ENCODE assay signal across 29 mouse cellular contexts in genomic region chr6:90553682-90554081, GRCm38 (mm10). TPM values are rescaled to one million over a fixed set of nuclear protein-coding genes. Genes with fewer than 3 reads are reported as not detected.
A peak's percentile ranks its signal among the peaks of the same experiment; 100 is the strongest.
DNase-seq lines count a peak whose midpoint lies in the region; ATAC-seq and TF ChIP-seq lines count a peak whose summit lies in the region.
"Had no signal": no experiment of that assay in that cellular context is flagged by ENCODE, and none has a peak within 500 bp of the region (broad histone marks: within the 10 kb centered on the region; RNA-seq: fewer than 3 reads in every experiment).

No protein-coding gene starts in this region.

- no peak for TF ChIP-seq POLR2A in kidney, adult 2 months (IDR thresholded peaks at IDR 0.05; ENCODE audit: low read depth, low read length)

- 89% methylated on average over 5 of the region's 5 CpGs for WGBS in hindbrain, embryonic 13.5 days
- WGBS in hindbrain, embryonic 12.5 days, result 86% methylated on average over 5 of the region's 5 CpGs
- 51% methylated on average over 5 of the region's 5 CpGs for WGBS in kidney, adult 2 months
- 87% methylated on average over 5 of the region's 5 CpGs for WGBS in kidney, embryonic 14.5 days
- 91% methylated on average over 5 of the region's 5 CpGs for WGBS in neural tube, embryonic 14.5 days

- H3K4me3 ChIP-seq in hindbrain, embryonic 13.5 days, result no peak overlapping the region
- no peak overlapping the region for H3K4me3 ChIP-seq in hindbrain, embryonic 12.5 days
- no peak overlapping the region for H3K4me3 ChIP-seq in kidney, adult 2 months (ENCODE audit: insufficient read depth, low read depth, low read length)
- no peak overlapping the region for H3K4me3 ChIP-seq in kidney, embryonic 14.5 days (ENCODE audit: low read length)
- H3K4me3 ChIP-seq in megakaryocyte, embryonic 14.5 days (replicated peaks), result peak overlapping the region; percentile 59
- no peak overlapping the region for H3K4me3 ChIP-seq in neural tube, embryonic 14.5 days (ENCODE audit: low read depth, low read length)
- H3K4me3 ChIP-seq: embryonic facial prominence, embryonic 12.5 days; heart, embryonic 10.5 days; heart, embryonic 15.5 days; limb, embryonic 12.5 days; liver, embryonic 13.5 days; midbrain, embryonic 10.5 days; midbrain, embryonic 15.5 days; myocyte; stomach, embryonic 15.5 days had no signal

- ATAC-seq in hindbrain, embryonic 13.5 days (ENCODE audit: low FRiP score), result no peak
- ATAC-seq in hindbrain, embryonic 12.5 days (ENCODE audit: low FRiP score), result no peak
- no peak for ATAC-seq in kidney, embryonic 14.5 days (ENCODE audit: low FRiP score, low TSS enrichment)
- no peak for ATAC-seq in megakaryocyte, adult 5-6 weeks (ENCODE audit: poor library complexity, severe bottlenecking)
- no peak for ATAC-seq in neural tube, embryonic 14.5 days (ENCODE audit: low read depth)
- ATAC-seq: activated CD4-positive, CD25-positive, alpha-beta regulatory T cell, adult 4 months; forebrain, embryonic 14.5 days; intestine, postnatal 0 days; midbrain, embryonic 15.5 days had no signal

- no peak for TF ChIP-seq CTCF in kidney, adult 2 months (conservative IDR thresholded peaks at IDR 0.05; ENCODE audit: insufficient read depth, insufficient read length, low read depth, low read length)

- H3K9me3 ChIP-seq in hindbrain, embryonic 13.5 days, result no peaks in the 10 kb centered on the region
- no peaks in the 10 kb centered on the region for H3K9me3 ChIP-seq in hindbrain, embryonic 12.5 days (replicated peaks)
- H3K9me3 ChIP-seq in kidney, embryonic 14.5 days (ENCODE audit: control insufficient read depth, low read length), result no peaks in the 10 kb centered on the region
- H3K9me3 ChIP-seq in megakaryocyte, embryonic 14.5 days, result no peaks in the 10 kb centered on the region
- H3K9me3 ChIP-seq in neural tube, embryonic 14.5 days (ENCODE audit: control insufficient read depth, low read length), result no peaks in the 10 kb centered on the region
- H3K9me3 ChIP-seq: embryonic facial prominence, embryonic 12.5 days; heart, embryonic 10.5 days; heart, embryonic 15.5 days; limb, embryonic 12.5 days; liver, embryonic 13.5 days; midbrain, embryonic 10.5 days; midbrain, embryonic 15.5 days; stomach, embryonic 15.5 days had no signal

- 0 out of 2 replicates have a peak, but pooled peaks cover 5% of the 10 kb centered on the region for H3K27me3 ChIP-seq in hindbrain, embryonic 13.5 days
- no peaks in the 10 kb centered on the region for H3K27me3 ChIP-seq in hindbrain, embryonic 12.5 days
- no peaks in the 10 kb centered on the region for H3K27me3 ChIP-seq in kidney, adult 2 months (replicated peaks; ENCODE audit: control insufficient read depth, insufficient read depth, low read length)
- H3K27me3 ChIP-seq in kidney, embryonic 14.5 days (ENCODE audit: control insufficient read depth, insufficient read depth, low read length), result no peaks in the 10 kb centered on the region
- peaks cover 44% of the 10 kb centered on the region for H3K27me3 ChIP-seq in megakaryocyte, embryonic 14.5 days (replicated peaks)
- H3K27me3 ChIP-seq in neural tube, embryonic 14.5 days (ENCODE audit: control insufficient read depth, insufficient read depth, low read length), result no peaks in the 10 kb centered on the region
- H3K27me3 ChIP-seq: liver, embryonic 13.5 days; midbrain, embryonic 15.5 days; stomach, embryonic 15.5 days had no signal

- no peak overlapping the region for H3K27ac ChIP-seq in hindbrain, embryonic 13.5 days
- H3K27ac ChIP-seq in hindbrain, embryonic 12.5 days, result no peak overlapping the region
- peak overlapping the region; percentile 1; the same call in 1 of the 2 replicates for H3K27ac ChIP-seq in kidney, adult 2 months (ENCODE audit: insufficient read depth, low read depth, low read length)
- no peak overlapping the region for H3K27ac ChIP-seq in kidney, embryonic 14.5 days (ENCODE audit: low read depth, low read length)
- H3K27ac ChIP-seq in neural tube, embryonic 14.5 days (ENCODE audit: low read depth, low read length), result no peak overlapping the region
- H3K27ac ChIP-seq: embryonic facial prominence, embryonic 12.5 days; heart, embryonic 10.5 days; heart, embryonic 15.5 days; limb, embryonic 12.5 days; liver, embryonic 13.5 days; macrophage; midbrain, embryonic 10.5 days; midbrain, embryonic 15.5 days; stomach, embryonic 15.5 days had no signal

- DNase-seq in kidney, adult 2 months, result peak; percentile 67
- no peak for DNase-seq in adrenal gland, adult 2 months
- DNase-seq: adrenal gland, postnatal 10 days; cerebellum, adult 8-10 months; cerebellum, postnatal 36 days; embryo, embryonic 11 days; gastrocnemius, postnatal 14 days; liver, embryonic 13.5 days; lung, adult 2 months; lung, postnatal 10 days; right cerebral cortex, postnatal 25 days had no signal

- H3K4me2 ChIP-seq in hindbrain, embryonic 13.5 days, result 0 out of 2 replicates have a peak overlapping the region, but pooled peaks have one; percentile 0
- H3K4me2 ChIP-seq in hindbrain, embryonic 12.5 days (replicated peaks), result no peak overlapping the region
- H3K4me2 ChIP-seq in kidney, embryonic 14.5 days (replicated peaks; ENCODE audit: low read depth, low read length), result no peak overlapping the region
- H3K4me2 ChIP-seq in neural tube, embryonic 14.5 days (ENCODE audit: low read depth, low read length), result peak overlapping the region; percentile 14; the same call in 1 of the 2 replicates
- H3K4me2 ChIP-seq: embryonic facial prominence, embryonic 12.5 days; heart, embryonic 15.5 days; limb, embryonic 12.5 days; liver, embryonic 13.5 days; midbrain, embryonic 15.5 days; stomach, embryonic 15.5 days had no signal

- peaks cover 14% of the 10 kb centered on the region for H3K4me1 ChIP-seq in hindbrain, embryonic 13.5 days (replicated peaks)
- H3K4me1 ChIP-seq in hindbrain, embryonic 12.5 days, result no peaks in the 10 kb centered on the region
- H3K4me1 ChIP-seq in kidney, adult 2 months (ENCODE audit: control insufficient read depth, insufficient read depth, low read length), result peaks cover 36% of the 10 kb centered on the region
- 0 out of 2 replicates have a peak, but pooled peaks cover 7% of the 10 kb centered on the region for H3K4me1 ChIP-seq in kidney, embryonic 14.5 days (ENCODE audit: control insufficient read depth, insufficient read depth, low read length)
- peaks cover 51% of the 10 kb centered on the region for H3K4me1 ChIP-seq in megakaryocyte, embryonic 14.5 days
- no peaks in the 10 kb centered on the region for H3K4me1 ChIP-seq in neural tube, embryonic 14.5 days (ENCODE audit: control insufficient read depth, insufficient read depth, low read length)
- H3K4me1 ChIP-seq: embryonic facial prominence, embryonic 12.5 days; midbrain, embryonic 15.5 days; stomach, embryonic 15.5 days had no signal

- H3K36me3 ChIP-seq in hindbrain, embryonic 13.5 days, result no peaks in the 10 kb centered on the region
- H3K36me3 ChIP-seq in hindbrain, embryonic 12.5 days, result no peaks in the 10 kb centered on the region
- H3K36me3 ChIP-seq in kidney, adult 2 months (ENCODE audit: control insufficient read depth, insufficient read depth, low read length), result no peaks in the 10 kb centered on the region; the same call in 1 of the 2 replicates
- no peaks in the 10 kb centered on the region for H3K36me3 ChIP-seq in kidney, embryonic 14.5 days (ENCODE audit: control insufficient read depth, insufficient read depth, low read length)
- peaks cover 22% of the 10 kb centered on the region for H3K36me3 ChIP-seq in megakaryocyte, embryonic 14.5 days (replicated peaks; ENCODE audit: low read length)
- no peaks in the 10 kb centered on the region for H3K36me3 ChIP-seq in neural tube, embryonic 14.5 days (ENCODE audit: control insufficient read depth, insufficient read depth, low read length)
- H3K36me3 ChIP-seq: embryonic facial prominence, embryonic 12.5 days; heart, embryonic 10.5 days; heart, embryonic 15.5 days; limb, embryonic 12.5 days; liver, embryonic 13.5 days; midbrain, embryonic 10.5 days; midbrain, embryonic 15.5 days; stomach, embryonic 15.5 days had no signal

- no peak overlapping the region for H3K9ac ChIP-seq in hindbrain, embryonic 13.5 days
- H3K9ac ChIP-seq in hindbrain, embryonic 12.5 days, result no peak overlapping the region
- no peak overlapping the region for H3K9ac ChIP-seq in kidney, embryonic 14.5 days (ENCODE audit: low read depth, low read length)
- no peak overlapping the region for H3K9ac ChIP-seq in neural tube, embryonic 14.5 days (replicated peaks; ENCODE audit: low read depth, low read length)
- H3K9ac ChIP-seq: embryonic facial prominence, embryonic 12.5 days; heart, embryonic 15.5 days; limb, embryonic 12.5 days; liver, embryonic 13.5 days; midbrain, embryonic 15.5 days; stomach, embryonic 15.5 days had no signal

RNA-seq across cellular contexts. Expression of gene Slc41a3, which starts 50.8 kb away (rescaled TPM):
- 5.1 and 5.5 TPM in 2 replicates for polyA plus RNA-seq in hindbrain, embryonic 13.5 days (2015; fragmentation: Nextera tagmentation; extraction: Ambion mirVana)
- polyA plus RNA-seq in hindbrain, embryonic 12.5 days (2016; fragmentation: Nextera tagmentation; extraction: Ambion mirVana), result 3.6 TPM in 2 replicates
- 6.3 and 8.0 TPM in 2 replicates for polyA plus RNA-seq in kidney, adult 2 months (2012; rRNA removed)
- polyA plus RNA-seq in kidney, embryonic 14.5 days (2014; fragmentation: Nextera tagmentation; extraction: Ambion mirVana), result 4.2 and 7.2 TPM in 2 replicates
- 13.2 and 31.2 TPM in 2 replicates for polyA plus RNA-seq in megakaryocyte, embryonic 14.5 days (2012; ENCODE audit: insufficient read depth, low replicate concordance)
- total RNA-seq in megakaryocyte, adult 5-6 weeks (2015), result 11.5 and 11.6 TPM in 2 replicates
- 5.8 and 7.1 TPM in 2 replicates for total RNA-seq in megakaryocyte, adult 5-6 weeks (2017)
- 7.1 and 8.1 TPM in 2 replicates for polyA plus RNA-seq in neural tube, embryonic 14.5 days (2014; fragmentation: Nextera tagmentation; extraction: Ambion mirVana)
- total RNA-seq in adrenal gland, adult 2 months (2021), result 10 to 100 TPM; 29.1 to 30.2 TPM
- polyA plus RNA-seq in adrenal gland, adult 2 months (2012; rRNA removed), result 52.0 and 62.7 TPM in 2 replicates

Comparison
In these comparisons a context has a peak if more than half of its experiments do, and no peak if none do; other contexts are left out.
1. H3K4me2 ChIP-seq: peak in hindbrain, embryonic 13.5 days (single experiment) and neural tube, embryonic 14.5 days (single experiment); none in hindbrain, embryonic 12.5 days (single experiment) and kidney, embryonic 14.5 days (single experiment).